15 mouse cellular contexts compared by ENCODE assay signal in genomic region chr17:25922120-25922519, GRCm38 (mm10). TPM values are rescaled to one million over a fixed set of nuclear protein-coding genes. Genes with fewer than 3 reads are reported as not detected.
A peak's percentile ranks its signal among the peaks of the same experiment; 100 is the strongest.
DNase-seq lines count a peak whose midpoint lies in the region; ATAC-seq and TF ChIP-seq lines count a peak whose summit lies in the region.
"Had no signal": no experiment of that assay in that cellular context is flagged by ENCODE, and none has a peak within 500 bp of the region (broad histone marks: within the 10 kb centered on the region; RNA-seq: fewer than 3 reads in every experiment).

No protein-coding gene starts in this region.

- no peak overlapping the region for H3K27ac ChIP-seq in lung, embryonic 14.5 days (ENCODE audit: low read depth)
- H3K27ac ChIP-seq: midbrain, embryonic 15.5 days had no signal

- peak; percentile 92 for DNase-seq in heart, adult 11 months
- no peak for DNase-seq in heart, adult 8-10 months (ENCODE audit: low spot score)
- DNase-seq in lung, embryonic 14.5 days = peak; percentile 21
- no peak for DNase-seq in lung, postnatal 14 days
- DNase-seq in 416B (ENCODE audit: low read depth) = peak; percentile 43
- DNase-seq in kidney, postnatal 25 days = peak; percentile 62 to 75
- no peak for DNase-seq in layer of hippocampus, postnatal 10 days (ENCODE audit: low spot score in 2 of 2)
- DNase-seq: adrenal gland, adult 2 months; embryo, embryonic 11 days; thymus, postnatal 14 days had no signal

- H3K4me3 ChIP-seq in lung, embryonic 14.5 days (ENCODE audit: low read depth, low read length) = no peak overlapping the region
- H3K4me3 ChIP-seq: midbrain, embryonic 15.5 days had no signal

- no peaks in the 10 kb centered on the region for H3K9me3 ChIP-seq in lung, embryonic 14.5 days (ENCODE audit: low read depth, low read length)
- H3K9me3 ChIP-seq: midbrain, embryonic 15.5 days had no signal

- no peak for ATAC-seq in lung, embryonic 14.5 days (ENCODE audit: insufficient read depth)
- ATAC-seq: CD4-positive, CD25-positive, alpha-beta regulatory T cell, adult 4 months; hindbrain, embryonic 16.5 days; midbrain, embryonic 15.5 days had no signal

- no peaks in the 10 kb centered on the region for H3K27me3 ChIP-seq in lung, embryonic 14.5 days (ENCODE audit: insufficient read depth, low read length)
- H3K27me3 ChIP-seq: midbrain, embryonic 15.5 days had no signal

- no peak overlapping the region for H3K9ac ChIP-seq in lung, embryonic 14.5 days
- H3K9ac ChIP-seq: midbrain, embryonic 15.5 days had no signal

- WGBS in lung, embryonic 14.5 days = 62% methylated on average over 5 of the region's 5 CpGs

- peaks cover 10% of the 10 kb centered on the region; the same call in 1 of the 2 replicates for H3K4me1 ChIP-seq in lung, embryonic 14.5 days (ENCODE audit: insufficient read depth)

- peaks cover 14% of the 10 kb centered on the region for H3K36me3 ChIP-seq in lung, embryonic 14.5 days (ENCODE audit: insufficient read depth)

- TF ChIP-seq CTCF in lung, embryonic 14.5 days (IDR thresholded peaks at IDR 0.05; ENCODE audit: low read depth) = no peak

- H3K4me2 ChIP-seq in lung, embryonic 14.5 days = no peak overlapping the region
- H3K4me2 ChIP-seq: midbrain, embryonic 15.5 days had no signal

RNA-seq across cellular contexts. Expression of gene Rab40c, which starts 2.6 kb away (rescaled TPM):
- total RNA-seq in heart, adult 8-10 months (2022) = 10 to 100 TPM; 17.3 to 20.1 (median 17.7) TPM
- 15.3 and 15.4 TPM in 2 replicates for polyA plus RNA-seq in lung, embryonic 14.5 days (2014; fragmentation: Nextera tagmentation; extraction: Ambion mirVana)
- total RNA-seq in layer of hippocampus, postnatal 10 days (2021) = 10 to 100 TPM; 41.9 to 49.9 TPM

RNA-seq across cellular contexts. Expression of gene Pigq, which starts 22.6 kb away (rescaled TPM):
- total RNA-seq in heart, adult 8-10 months (2022) = 10 to 100 TPM; 37.3 to 48.3 (median 47.8) TPM
- 65.9 and 69.0 TPM in 2 replicates for polyA plus RNA-seq in lung, embryonic 14.5 days (2014; fragmentation: Nextera tagmentation; extraction: Ambion mirVana)
- 100 to 1,000 TPM; 144 to 149 TPM for total RNA-seq in layer of hippocampus, postnatal 10 days (2021)

RNA-seq across cellular contexts. Expression of gene Nhlrc4, which starts 22.6 kb away (rescaled TPM):
- total RNA-seq in heart, adult 8-10 months (2022) = under 1 TPM in 1 of 4 experiments, not detected in 3; 0.41 TPM
- polyA plus RNA-seq in lung, embryonic 14.5 days (2014; fragmentation: Nextera tagmentation; extraction: Ambion mirVana) = not detected in 2 replicates
- total RNA-seq in layer of hippocampus, postnatal 10 days (2021) = not detected
- total RNA-seq: adrenal gland, adult 2 months had no signal
- polyA plus RNA-seq: adrenal gland, adult 2 months; CD4-positive, CD25-positive, alpha-beta regulatory T cell, adult 4 months; heart, postnatal 0 days; neural tube, embryonic 14.5 days had no signal

RNA-seq across cellular contexts. Expression of gene A930017K11Rik, which starts 30.2 kb away (rescaled TPM):
- total RNA-seq in heart, adult 8-10 months (2022) = under 1 TPM; 0.24 to 0.85 (median 0.36) TPM
- polyA plus RNA-seq in lung, embryonic 14.5 days (2014; fragmentation: Nextera tagmentation; extraction: Ambion mirVana) = 0.16 and 0.26 TPM in 2 replicates
- total RNA-seq in layer of hippocampus, postnatal 10 days (2021) = not detected
- total RNA-seq: adrenal gland, adult 2 months had no signal
- polyA plus RNA-seq: CD4-positive, CD25-positive, alpha-beta regulatory T cell, adult 4 months; heart, postnatal 0 days had no signal

RNA-seq across cellular contexts. Expression of gene Wfikkn1, which starts 41.5 kb away (rescaled TPM):
- under 1 TPM; 0.44 to 0.57 (median 0.51) TPM for total RNA-seq in heart, adult 8-10 months (2022)
- 0.57 and 0.87 TPM in 2 replicates for polyA plus RNA-seq in lung, embryonic 14.5 days (2014; fragmentation: Nextera tagmentation; extraction: Ambion mirVana)
- 1 to 10 TPM; 1.1 to 1.4 TPM for total RNA-seq in layer of hippocampus, postnatal 10 days (2021)

Comparison
In these comparisons a context has a peak if more than half of its experiments do, and no peak if none do; other contexts are left out.
1. DNase-seq: peak in heart, adult 11 months (single experiment), lung, embryonic 14.5 days (single experiment), 416B (single experiment) and kidney, postnatal 25 days (2 of 2); none in heart, adult 8-10 months (single experiment), lung, postnatal 14 days (single experiment) and layer of hippocampus, postnatal 10 days (0 of 2).